Mouse (Mus musculus): ENCODE measurements around the gene Gm13539. TPM values are rescaled to one million over a fixed set of nuclear protein-coding genes. Genes with fewer than 3 reads are reported as not detected.

The Gm13539 gene
- polyA plus RNA-seq, 1 experiment = not detected

DNA sequence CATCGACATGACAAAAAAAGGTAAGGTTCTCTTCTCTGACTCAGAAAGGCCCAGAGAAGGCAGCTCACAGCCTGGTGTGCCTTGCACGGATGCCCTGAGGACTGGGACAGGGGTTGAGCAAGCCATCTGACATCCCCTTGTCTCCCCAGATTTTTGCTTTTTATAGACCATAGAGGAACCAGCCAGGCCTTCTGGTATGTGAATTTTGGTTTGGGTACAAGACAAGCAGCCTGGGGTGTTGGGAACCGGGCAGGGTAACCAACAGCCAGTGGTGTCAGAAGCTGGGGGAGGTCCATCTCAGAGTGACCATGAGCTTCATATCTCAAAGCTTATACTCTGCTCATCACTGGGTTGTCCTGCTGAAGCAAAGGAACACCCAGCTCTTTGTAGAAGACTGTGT is 42.7 kb downstream of the Gm13539 start:
- DNase-seq (ENCODE audit: low read depth) = no peak

DNA sequence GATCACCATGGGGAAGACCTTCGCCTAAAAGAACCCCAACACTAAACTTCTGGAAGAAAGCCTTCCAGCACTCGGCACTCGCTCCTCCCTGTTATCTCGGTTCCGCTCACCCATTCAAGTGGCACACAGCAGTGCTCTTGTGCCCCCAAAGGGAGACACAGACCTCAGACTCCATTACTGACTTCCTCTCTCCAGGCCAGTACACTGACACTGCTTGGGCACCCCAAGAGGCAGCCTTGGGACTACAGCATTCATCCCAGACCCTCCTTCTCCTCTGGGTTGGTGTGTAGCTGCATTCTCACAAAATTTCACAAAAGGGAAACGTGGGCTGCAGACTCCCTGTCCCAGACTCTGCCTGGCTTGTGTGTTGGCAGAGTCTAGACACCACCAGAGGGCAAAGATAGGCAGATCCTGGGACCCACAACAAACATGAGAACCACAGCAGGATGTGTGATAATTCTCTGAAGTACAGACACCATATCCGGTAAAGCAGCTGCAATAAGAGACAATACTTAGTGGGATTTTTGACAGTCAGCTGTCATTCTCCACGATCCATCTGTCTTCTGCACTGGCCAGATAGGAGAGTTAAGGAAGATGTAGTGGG is 46.4 kb downstream of the Gm13539 start:
- no peak for DNase-seq (ENCODE audit: low read depth)

DNA sequence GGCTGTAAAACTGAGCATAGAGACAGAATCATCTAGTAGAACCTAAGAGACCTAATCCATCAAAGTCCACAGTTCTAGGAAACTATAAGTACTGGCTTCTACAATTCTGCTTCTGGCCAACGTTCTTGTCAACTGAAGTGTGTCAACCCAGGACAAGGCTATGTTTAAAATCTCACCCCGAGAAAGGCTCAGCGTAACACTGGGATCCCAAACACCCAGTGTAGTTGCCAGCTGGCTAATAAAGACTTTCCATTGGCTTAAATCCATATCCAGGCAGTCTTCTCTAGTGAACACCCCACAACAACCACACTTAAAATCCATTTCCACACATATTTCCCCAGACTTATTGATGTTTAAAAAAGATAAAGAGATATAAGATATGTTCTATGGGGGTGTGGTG is 48.7 kb downstream of the Gm13539 start:
- DNase-seq (ENCODE audit: low read depth) = no peak

DNA sequence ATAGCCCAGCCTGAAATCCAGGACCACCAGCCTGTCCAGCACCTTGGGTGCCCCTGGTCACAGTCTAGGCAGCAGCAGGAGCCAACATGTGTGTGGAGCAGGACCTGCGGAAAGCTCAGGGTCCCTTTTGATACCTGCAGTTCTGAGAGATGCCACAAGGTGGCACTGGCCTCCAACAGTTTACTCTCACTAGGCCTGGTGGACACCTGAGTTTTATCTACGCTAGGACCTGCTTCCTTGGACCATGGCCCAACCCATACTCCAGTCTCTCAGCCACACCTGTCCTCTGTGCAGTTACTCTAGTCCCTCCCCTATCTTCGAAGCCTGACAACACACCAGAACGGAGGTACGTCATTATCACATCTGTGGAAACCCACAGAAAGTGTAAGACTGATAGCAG is 54.2 kb downstream of the Gm13539 start:
- no peak for DNase-seq (ENCODE audit: low read depth)

Other genes with a start within 250 kb of the Gm13539 start
- 13.7 and 17.0 TPM in 2 replicates for gene Traf2, start 235.3 kb upstream of the Gm13539 start, polyA plus RNA-seq (2012; rRNA removed)
- gene Edf1, start 224.4 kb upstream of the Gm13539 start, polyA plus RNA-seq (2012; rRNA removed) = 115 and 139 TPM in 2 replicates
- 8.0 and 13.4 TPM in 2 replicates for gene Mamdc4, start 207.4 kb upstream of the Gm13539 start, polyA plus RNA-seq (2012; rRNA removed)
- 57.5 and 83.3 TPM in 2 replicates for gene Phpt1, start 207.0 kb upstream of the Gm13539 start, polyA plus RNA-seq (2012; rRNA removed)
- 1.4 and 2.0 TPM in 2 replicates for gene Ajm1, start 200.5 kb upstream of the Gm13539 start, polyA plus RNA-seq (2012; rRNA removed)
- gene Rabl6, start 173.7 kb upstream of the Gm13539 start, polyA plus RNA-seq (2012; rRNA removed) = 58.5 and 65.8 TPM in 2 replicates
- 1.0 and 1.6 TPM in 2 replicates for gene Ccdc183, start 164.6 kb upstream of the Gm13539 start, polyA plus RNA-seq (2012; rRNA removed)
- gene Tmem141, start 160.3 kb upstream of the Gm13539 start, polyA plus RNA-seq (2012; rRNA removed) = 72.5 and 74.2 TPM in 2 replicates
- 18.2 and 19.1 TPM in 2 replicates for gene Fcna, start 154.2 kb upstream of the Gm13539 start, polyA plus RNA-seq (2012; rRNA removed)
- gene Lcn8, start 129.1 kb upstream of the Gm13539 start, polyA plus RNA-seq (2012; rRNA removed) = 4,084 and 9,522 TPM in 2 replicates
- 3,609 and 5,181 TPM in 2 replicates for gene Lcn5, start 124.3 kb upstream of the Gm13539 start, polyA plus RNA-seq (2012; rRNA removed)
- gene Lcn6, start 105.5 kb upstream of the Gm13539 start, polyA plus RNA-seq (2012; rRNA removed) = 342 and 466 TPM in 2 replicates
- 996 and 1,118 TPM in 2 replicates for gene Lcn10, start 99.5 kb upstream of the Gm13539 start, polyA plus RNA-seq (2012; rRNA removed)
- 25.9 and 27.0 TPM in 2 replicates for gene Obp2a, start 82.2 kb upstream of the Gm13539 start, polyA plus RNA-seq (2012; rRNA removed)
- 208 and 344 TPM in 2 replicates for gene Bmyc, start 75.5 kb upstream of the Gm13539 start, polyA plus RNA-seq (2012; rRNA removed)
- gene Obp2b, start 45.2 kb upstream of the Gm13539 start, polyA plus RNA-seq (2012; rRNA removed) = 0.19 and 0.22 TPM in 2 replicates
- gene Lcn3, start 16.7 kb upstream of the Gm13539 start, polyA plus RNA-seq (2012; rRNA removed) = not detected in 2 replicates
- 0.38 and 0.53 TPM in 2 replicates for gene Lcn11, start 5.2 kb upstream of the Gm13539 start, polyA plus RNA-seq (2012; rRNA removed)
- gene Glt6d1, start 33.6 kb downstream of the Gm13539 start, polyA plus RNA-seq (2012; rRNA removed) = 0.36 and 0.76 TPM in 2 replicates
- 2,439 and 2,836 TPM in 2 replicates for gene Lcn9, start 40.9 kb downstream of the Gm13539 start, polyA plus RNA-seq (2012; rRNA removed)
- 0.13 and 0.16 TPM in 2 replicates for gene Sohlh1, start 65.0 kb downstream of the Gm13539 start, polyA plus RNA-seq (2012; rRNA removed)
- 14.6 and 26.8 TPM in 2 replicates for gene Kcnt1, start 81.5 kb downstream of the Gm13539 start, polyA plus RNA-seq (2012; rRNA removed)
- 13.0 and 17.7 TPM in 2 replicates for gene Camsap1, start 201.0 kb downstream of the Gm13539 start, polyA plus RNA-seq (2012; rRNA removed)
- 39.0 and 58.8 TPM in 2 replicates for gene Ubac1, start 239.5 kb downstream of the Gm13539 start, polyA plus RNA-seq (2012; rRNA removed)

All from gonadal fat pad, adult 2 months (tissue).